Mouse (Mus musculus) liver, embryonic 14.5 days (tissue): ENCODE measurements around the gene Prlr. TPM values are rescaled to one million over a fixed set of nuclear protein-coding genes. Genes with fewer than 3 reads are reported as not detected.

Experiments used
- ATAC-seq: fragments of 200-750 bp; cut with Nextera tagmentation; 2 replicates; pipeline ENCODE4 v1.8.0; 2017; ENCODE audit warnings: moderate number of reproducible peaks, mild to moderate bottlenecking, moderate library complexity; ENCODE audit not compliant: insufficient read depth
- DNase-seq, 3 experiments: peaks; one replicate each; pipeline ENCODE4 v3.0.0-alpha.2; 2012 to 2013; ENCODE audit warnings: low read depth in 3 of 3, low spot score in 3 of 3
- H3K27ac ChIP-seq: fragments of 300-500 bp; sonication (generic); 2 replicates; pipeline ENCODE4 v1.5.1; 2014; ENCODE audit warnings: moderate library complexity, mild to moderate bottlenecking, control low read depth, inconsistent platforms
- H3K27me3 ChIP-seq: fragments of 300-500 bp; sonication (generic); 2 replicates; pipeline ENCODE4 v1.6.1; 2014; ENCODE audit warnings: mild to moderate bottlenecking, low read length, moderate library complexity; ENCODE audit not compliant: control insufficient read depth, insufficient read depth
- H3K36me3 ChIP-seq: fragments of 300-500 bp; sonication (generic); replicated peaks from 2 replicates; pipeline ENCODE4 v1.6.1; 2014; ENCODE audit warnings: low read depth; ENCODE audit not compliant: control insufficient read depth, insufficient read depth
- H3K4me1 ChIP-seq, 2 experiments: fragments of 200-500 bp in 1 of 2; fragments of 300-500 bp in 1 of 2; sonication (generic) in 1 of 2; replicated peaks; 2 replicates each; pipeline ENCODE4 v1.6.1; 2012 to 2014; ENCODE audit warnings: antibody characterized with exemption in 1 of 2, inconsistent platforms in 1 of 2, low read length in 1 of 2; ENCODE audit not compliant: control insufficient read depth in 2 of 2, insufficient read depth in 2 of 2
- H3K4me2 ChIP-seq: fragments of 300-500 bp; sonication (generic); 2 replicates; pipeline ENCODE4 v1.6.1; 2014; ENCODE audit warnings: low read depth, mild to moderate bottlenecking, control low read depth, moderate library complexity
- H3K4me3 ChIP-seq, 2 experiments: fragments of 200-500 bp in 1 of 2; fragments of 300-500 bp in 1 of 2; sonication (generic) in 1 of 2; 2 replicates each; pipeline ENCODE4 v1.5.1; 2012 to 2014; ENCODE audit warnings: low read depth in 2 of 2, low read length in 2 of 2, mild to moderate bottlenecking in 2 of 2, control low read depth in 1 of 2, inconsistent platforms in 1 of 2, moderate library complexity in 1 of 2; ENCODE audit not compliant: insufficient read depth in 1 of 2
- H3K9ac ChIP-seq: fragments of 300-500 bp; sonication (generic); replicated peaks from 2 replicates; pipeline ENCODE4 v1.6.1; 2014; ENCODE audit warnings: mild to moderate bottlenecking, control low read depth, moderate library complexity
- H3K9me3 ChIP-seq: fragments of 300-500 bp; sonication (generic); 2 replicates; pipeline ENCODE4 v1.6.1; 2016; ENCODE audit warnings: low read length, mixed read lengths; ENCODE audit not compliant: control insufficient read depth
- CTCF ChIP-seq: IDR thresholded peaks from 2 replicates; pipeline ENCODE4 v1.5.1; 2016; ENCODE audit warnings: antibody characterized with exemption, low read depth, control low read depth
- EP300 ChIP-seq: IDR thresholded peaks from 2 replicates; pipeline ENCODE4 v1.6.1; 2016; ENCODE audit warnings: antibody characterized with exemption, low read depth
- WGBS: fragments of 180-500 bp; shearing (Covaris S2); extraction: QIAGEN DNeasy Blood & Tissue Kit; methylation state at CpG from one replicate; pipeline ENCODE4 v1.1.7; 2014; ENCODE audit not compliant: insufficient replicate concordance; 5-methylcytosine and 5-hydroxymethylcytosine counted together
- polyA plus RNA-seq, 2 experiments: library from polyadenylated mRNA; depleted of rRNA in 1 of 2; stranded (reverse) in 1 of 2; unstranded in 1 of 2; fragments of >200 nt; fragmentation: Nextera tagmentation in 1 of 2; extraction: Ambion mirVana in 1 of 2; gene quantifications; 2 replicates each; pipeline versions ENCODE4 v1.2.1 to v1.2.3; 2012 to 2014

Prlr gene
- polyA plus RNA-seq, 2 experiments = under 0.01 to 0.04 TPM

GRCm38 (mm10) chr15:10180694-10181093, 3.7 kb downstream of the Prlr start:
- Histone ChIP-seq H3K4me2 (no peak overlapping the region), H3K9me3 (no peaks in the 10 kb centered on the region), H3K4me1 (no peaks in the 10 kb centered on the region), H3K27ac (no peak overlapping the region), H3K36me3 (no peaks in the 10 kb centered on the region), H3K9ac (no peak overlapping the region), H3K4me3 (no peak overlapping the region), H3K27me3 (no peaks in the 10 kb centered on the region)
- no peak for ATAC-seq
- DNase-seq = no peak
- 60% methylated on average over 4 of the region's 4 CpGs for WGBS
- TF ChIP-seq CTCF (no peak), EP300 (no peak)

- TF ChIP-seq CTCF (no peak), EP300 (no peak)
- ATAC-seq (no peak), DNase-seq (no peak)
- Histone ChIP-seq H3K27me3 (no peaks in the 10 kb centered on the region), H3K36me3 (no peaks in the 10 kb centered on the region), H3K27ac (no peak overlapping the region), H3K4me3 (no peak overlapping the region), H3K9me3 (no peaks in the 10 kb centered on the region), H3K4me2 (no peak overlapping the region), H3K9ac (no peak overlapping the region), H3K4me1 (no peaks in the 10 kb centered on the region)
- 53% methylated on average over 6 of the region's 6 CpGs for WGBS
Measured at GRCm38 (mm10) chr15:10192101-10192630, 15.1 kb downstream of the Prlr start.

GRCm38 (mm10) chr15:10200991-10201390, 24.0 kb downstream of the Prlr start:
- 57% methylated on average over 5 of the region's 5 CpGs for WGBS
- Histone ChIP-seq H3K9me3 (no peaks in the 10 kb centered on the region), H3K27me3 (no peaks in the 10 kb centered on the region), H3K4me3 (no peak overlapping the region), H3K4me1 (no peaks in the 10 kb centered on the region), H3K4me2 (no peak overlapping the region), H3K36me3 (no peaks in the 10 kb centered on the region), H3K9ac (no peak overlapping the region), H3K27ac (no peak overlapping the region)
- TF ChIP-seq CTCF = no peak
- TF ChIP-seq EP300 = no peak
- DNase-seq = no peak
- ATAC-seq = no peak

GRCm38 (mm10) chr15:10202504-10203302, 25.7 kb downstream of the Prlr start:
- Histone ChIP-seq H3K27me3 (no peaks in the 10 kb centered on the region), H3K9me3 (no peaks in the 10 kb centered on the region), H3K36me3 (no peaks in the 10 kb centered on the region), H3K4me1 (no peaks in the 10 kb centered on the region), H3K4me2 (no peak overlapping the region), H3K4me3 (no peak overlapping the region), H3K27ac (no peak overlapping the region), H3K9ac (no peak overlapping the region)
- ATAC-seq = no peak
- TF ChIP-seq EP300 (no peak), CTCF (no peak)
- DNase-seq = no peak
- 71% methylated on average over 7 of the region's 7 CpGs for WGBS

- no peaks in the 10 kb centered on the region for H3K9me3 ChIP-seq
- TF ChIP-seq EP300 (no peak), CTCF (no peak)
- H3K9ac ChIP-seq = no peak overlapping the region
- H3K4me1 ChIP-seq = no peaks in the 10 kb centered on the region
- H3K4me2 ChIP-seq = no peak overlapping the region
- no peak for DNase-seq
- ATAC-seq = no peak
- H3K27me3 ChIP-seq = no peaks in the 10 kb centered on the region
- 24% methylated on average over 4 of the region's 4 CpGs for WGBS
- H3K36me3 ChIP-seq = no peaks in the 10 kb centered on the region
- H3K27ac ChIP-seq = no peak overlapping the region
- no peak overlapping the region for H3K4me3 ChIP-seq
Measured at GRCm38 (mm10) chr15:10210261-10210770, 33.3 kb downstream of the Prlr start.
